Mouse (Mus musculus) bone marrow macrophage, adult 2 months (primary cell): ENCODE results near the gene Prm1.

ENCODE experiments used
- CTCF ChIP-seq: IDR thresholded peaks from 2 replicates; pipeline ENCODE4 v1.5.1; 2012; ENCODE audit warnings: low read depth, mild to moderate bottlenecking, low read length, moderate library complexity
- POLR2A ChIP-seq: IDR thresholded peaks from 2 replicates; pipeline ENCODE4 v1.6.1; 2012; ENCODE audit warnings: mild to moderate bottlenecking, low read depth, low read length, borderline replicate concordance

DNA sequence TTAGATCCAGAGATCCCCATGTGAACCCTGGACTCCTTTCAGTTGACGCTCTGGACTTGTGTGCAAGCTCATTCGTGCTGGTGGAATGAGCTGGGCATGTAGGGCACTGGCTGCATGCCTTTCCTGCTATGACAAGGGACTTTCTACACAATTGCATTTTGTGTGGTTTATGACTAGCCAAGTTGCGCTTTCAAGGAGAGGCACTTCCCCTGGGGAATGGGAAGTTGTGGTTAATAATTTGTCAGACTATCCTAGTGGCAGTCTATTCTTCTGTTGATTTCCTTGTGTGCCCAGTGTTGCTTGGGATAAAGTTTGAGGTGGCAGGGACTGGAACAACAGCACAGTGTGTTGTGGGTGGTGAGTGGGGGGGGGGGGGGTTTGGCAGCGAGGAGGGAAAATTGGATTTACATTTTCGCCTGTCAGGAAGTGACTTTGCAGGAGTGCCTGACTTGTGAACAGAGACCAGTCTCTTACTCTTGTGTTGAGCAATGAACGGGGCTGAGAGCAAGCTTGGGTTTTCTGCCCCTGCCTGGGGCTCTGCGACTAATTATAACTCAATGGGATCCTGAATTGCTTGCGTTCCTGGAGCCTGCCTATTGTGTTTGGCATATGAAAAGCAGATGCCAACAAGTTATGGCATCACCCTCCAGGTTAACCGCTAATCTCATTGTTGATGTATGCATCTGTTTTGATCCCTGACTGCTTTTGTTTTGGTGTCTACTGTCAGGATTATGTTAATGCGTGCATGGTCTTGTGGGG, 33.0 kb upstream of the Prm1 start:
- TF ChIP-seq POLR2A (no peak), CTCF (no peak)
